Mouse (Mus musculus) bone marrow, adult 2 months (tissue): ENCODE results near the gene Trim38. TPM values are rescaled to one million over a fixed set of nuclear protein-coding genes. Genes with fewer than 3 reads are reported as not detected.

Experiments used
- H3K27ac ChIP-seq: fragments of 200-500 bp; 2 replicates; pipeline ENCODE4 v1.5.1; 2012; ENCODE audit warnings: low read depth, mild to moderate bottlenecking, control low read depth, inconsistent platforms, low read length; ENCODE audit not compliant: control insufficient read depth, poor library complexity, insufficient read depth
- H3K4me1 ChIP-seq: fragments of 200-500 bp; 2 replicates; pipeline ENCODE4 v1.6.1; 2011; ENCODE audit warnings: low read length; ENCODE audit not compliant: control insufficient read depth, insufficient read depth
- H3K4me3 ChIP-seq: fragments of 200-500 bp; replicated peaks from 2 replicates; pipeline ENCODE3; 2011; ENCODE audit warnings: mild to moderate bottlenecking, low read depth, low read length, control low read depth; ENCODE audit not compliant: control insufficient read depth
- CTCF ChIP-seq: fragments of 200-500 bp; IDR thresholded peaks from 2 replicates; pipeline ENCODE4 v1.5.1; 2011; ENCODE audit warnings: low read length, control low read depth; ENCODE audit not compliant: control insufficient read depth, insufficient read depth
- POLR2A ChIP-seq: fragments of 200-500 bp; IDR thresholded peaks from 2 replicates; pipeline ENCODE4 v1.6.1; 2011; ENCODE audit warnings: low read depth, mild to moderate bottlenecking, control low read depth, low read length, borderline replicate concordance; ENCODE audit not compliant: control insufficient read depth
- WGBS: fragments of 180-500 bp; shearing (Covaris S2); methylation state at CpG from one replicate; pipeline ENCODE4 v1.1.7; 2018; 5-methylcytosine and 5-hydroxymethylcytosine counted together
- polyA plus RNA-seq: library from polyadenylated mRNA; stranded (reverse); fragments of >200 nt; gene quantifications from 2 replicates; pipeline ENCODE4 v1.2.4, GENCODE M21; 2011; ENCODE audit warnings: low replicate concordance; ENCODE audit not compliant: missing spikeins, insufficient read depth, insufficient read length

The Trim38 gene
- polyA plus RNA-seq, 1 experiment: not detected

DNA sequence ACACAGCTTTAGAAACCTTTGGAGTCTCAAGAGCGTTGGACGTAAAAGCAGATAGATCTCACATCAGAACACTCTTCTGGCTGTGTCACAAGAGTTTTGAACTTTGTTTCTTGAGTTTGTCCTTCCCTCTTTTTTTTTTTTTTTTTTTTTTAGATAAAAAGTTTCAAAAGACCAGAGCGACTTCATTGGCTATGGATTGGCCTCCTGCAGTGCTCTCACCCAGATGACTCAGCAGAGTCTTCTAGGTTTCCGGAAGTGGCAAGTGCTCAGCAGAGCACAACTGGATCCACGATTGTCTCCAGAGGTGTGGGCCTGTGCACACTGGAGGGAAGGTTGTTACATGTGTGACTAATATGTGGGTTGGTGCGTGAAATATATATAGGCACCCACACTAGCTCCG lies 8.6 kb downstream of the Trim38 start:
- Histone ChIP-seq H3K4me1 (peaks cover 2% of the 10 kb centered on the region), H3K27ac (no peak overlapping the region), H3K4me3 (no peak overlapping the region)
- 61% methylated on average over 7 of the region's 7 CpGs for WGBS
- TF ChIP-seq CTCF (no peak), POLR2A (no peak)

DNA sequence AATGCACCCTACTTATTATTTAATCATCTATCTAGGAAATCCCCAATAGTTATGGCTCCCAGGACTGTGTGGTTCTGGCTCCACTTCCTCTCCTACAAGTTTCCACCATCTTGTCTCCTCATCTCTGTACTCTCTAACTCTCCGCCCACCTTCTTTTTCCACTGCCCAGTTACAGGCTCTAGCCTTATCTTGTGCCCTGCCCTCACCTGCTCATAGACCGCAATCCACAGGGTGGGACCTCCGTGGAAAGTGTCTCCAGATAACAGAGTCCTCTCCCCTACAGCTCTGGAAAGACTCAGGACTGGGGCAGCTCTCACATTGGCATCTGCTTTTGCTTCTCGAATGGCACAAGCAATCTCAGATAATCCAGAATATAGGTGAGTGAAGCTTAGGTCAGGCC lies 9.3 kb downstream of the Trim38 start:
- no peak for TF ChIP-seq CTCF
- TF ChIP-seq POLR2A: no peak
- Histone ChIP-seq H3K4me1 (peaks cover 2% of the 10 kb centered on the region), H3K27ac (no peak overlapping the region), H3K4me3 (no peak overlapping the region)
- WGBS: 70% methylated on average over 4 of the region's 4 CpGs

DNA sequence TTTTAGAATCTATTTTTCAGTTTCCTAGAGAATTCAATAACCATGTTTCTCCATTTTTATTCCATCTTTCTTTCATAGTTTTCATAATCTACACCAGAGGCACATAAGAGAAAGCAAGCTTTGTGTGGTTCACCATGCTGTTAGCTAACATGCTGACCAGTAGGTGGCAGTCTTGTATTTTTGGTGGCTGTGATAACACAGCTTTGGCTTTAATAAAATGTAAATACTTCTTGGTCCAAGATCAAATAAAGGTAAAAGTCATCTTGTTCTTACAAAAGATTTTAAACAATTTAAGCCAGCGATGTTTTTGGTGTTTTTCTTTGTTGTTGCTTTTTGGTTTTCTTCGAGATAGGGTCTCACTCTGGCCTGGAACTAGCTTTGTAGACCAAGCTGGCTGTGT lies 22.8 kb downstream of the Trim38 start:
- Histone ChIP-seq H3K4me3 (no peak overlapping the region), H3K27ac (no peak overlapping the region), H3K4me1 (no peaks in the 10 kb centered on the region)
- no peak for TF ChIP-seq POLR2A
- TF ChIP-seq CTCF: peak; percentile 25; the same call in 1 of the 2 replicates
- WGBS: 39% methylated on average over 2 of the region's 2 CpGs

DNA sequence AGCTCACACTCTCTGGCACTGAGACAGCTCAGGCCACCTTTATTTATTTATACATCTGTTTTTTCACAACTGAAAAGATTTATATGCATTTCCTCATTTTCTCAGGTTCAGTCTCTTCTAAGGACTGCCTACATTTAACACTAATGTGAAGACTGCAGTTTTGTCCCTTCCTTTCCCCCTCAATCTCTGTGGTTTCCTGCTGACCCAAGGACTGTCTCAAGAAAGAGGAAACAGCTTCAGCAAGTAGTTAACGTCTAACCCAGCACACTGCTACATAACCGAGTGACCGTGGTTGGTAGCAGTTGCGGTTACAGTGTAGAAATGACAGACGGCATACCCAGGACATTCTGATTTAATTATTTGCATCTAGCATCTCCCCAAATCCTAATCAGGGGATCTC lies 29.7 kb downstream of the Trim38 start:
- Histone ChIP-seq H3K4me1 (peaks cover 1% of the 10 kb centered on the region; the same call in 1 of the 2 replicates), H3K27ac (no peak overlapping the region), H3K4me3 (no peak overlapping the region)
- WGBS: 3% methylated on average over 5 of the region's 5 CpGs
- TF ChIP-seq CTCF (no peak), POLR2A (no peak)

DNA sequence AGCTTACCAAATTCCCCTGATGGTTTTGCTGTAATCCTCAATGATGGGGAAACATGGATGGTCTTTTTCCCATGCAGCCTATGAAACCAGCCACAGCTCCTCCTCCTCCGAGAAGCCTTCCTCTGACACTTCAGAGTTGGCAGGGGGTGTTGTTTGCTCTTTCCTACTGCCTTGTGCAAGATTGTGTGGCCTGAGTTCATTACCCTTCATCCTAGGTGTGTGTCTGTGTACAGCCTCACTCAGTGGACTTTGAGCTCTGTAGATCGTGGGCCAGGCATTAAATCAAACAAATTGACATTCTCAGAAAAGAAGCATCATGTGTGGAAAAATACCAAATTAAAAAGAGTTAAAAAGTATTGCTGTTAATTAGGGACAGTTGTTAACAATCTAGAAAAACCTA lies 34.8 kb downstream of the Trim38 start:
- WGBS: 58% methylated on average over 2 of the region's 2 CpGs
- Histone ChIP-seq H3K4me3 (no peak overlapping the region), H3K4me1 (no peaks in the 10 kb centered on the region), H3K27ac (no peak overlapping the region)
- no peak for TF ChIP-seq CTCF
- no peak for TF ChIP-seq POLR2A

DNA sequence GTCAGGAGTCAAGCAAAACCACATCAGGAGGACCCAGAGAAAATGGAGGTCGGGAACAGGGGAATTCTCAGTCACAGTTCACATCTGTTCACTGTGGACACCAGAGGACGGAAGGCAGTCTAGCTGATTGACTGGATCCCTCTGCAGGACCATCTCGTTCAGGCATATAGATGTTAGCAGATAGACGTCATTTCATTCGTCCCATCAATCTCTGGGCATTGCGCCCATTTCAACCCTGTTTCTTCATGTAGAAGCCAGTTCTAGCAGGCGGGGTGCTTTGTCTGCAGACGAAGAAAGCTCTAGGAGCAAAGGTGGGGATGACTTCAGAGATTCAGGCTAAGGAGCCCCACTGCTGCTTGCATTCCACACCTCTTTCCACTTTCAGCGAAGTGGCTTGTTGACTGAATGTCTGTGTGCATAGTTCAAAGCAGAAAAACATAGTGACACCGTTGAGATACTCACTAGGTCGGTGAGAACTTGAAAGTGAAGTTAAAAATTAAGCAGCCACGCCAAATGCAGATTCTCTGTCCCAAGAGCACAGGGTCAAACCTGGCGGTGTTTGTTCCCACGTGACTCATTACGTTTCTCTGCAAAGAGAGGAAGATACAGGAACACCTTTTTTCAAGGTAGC lies 36.8 kb downstream of the Trim38 start, which contains the start of gene Slc17a2:
TSS of gene Slc17a2 (plus strand) at position 572 of the 631 bp plus-strand sequence.
- TF ChIP-seq POLR2A (no peak), CTCF (no peak)
- H3K4me1 ChIP-seq: no peaks in the 10 kb centered on the region
- no peak within 1 kb of the TSS for H3K27ac ChIP-seq
- 81% methylated on average over 15 of the region's 15 CpGs for WGBS
- no peak within 1 kb of the TSS for H3K4me3 ChIP-seq

DNA sequence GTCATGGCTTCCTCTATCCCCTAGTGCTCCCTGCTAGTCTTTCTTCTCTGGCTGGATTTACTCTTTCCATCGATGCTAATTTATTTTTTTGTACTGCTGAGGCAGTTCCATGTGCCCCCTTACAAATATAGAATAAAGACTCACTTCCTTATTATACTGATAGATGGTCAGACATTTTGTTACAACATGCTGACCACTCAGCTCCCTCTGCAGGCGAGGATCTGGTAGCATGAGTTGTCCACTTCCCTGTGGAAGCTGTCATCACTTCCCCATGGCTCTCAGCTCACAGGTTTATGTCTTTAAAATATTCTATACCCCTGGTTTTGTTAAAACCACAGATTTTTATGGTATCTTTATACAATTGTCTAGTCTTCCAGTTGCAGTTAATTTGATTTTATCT lies 46.4 kb downstream of the Trim38 start:
- Histone ChIP-seq H3K4me1 (no peaks in the 10 kb centered on the region; the same call in 1 of the 2 replicates), H3K27ac (no peak overlapping the region), H3K4me3 (no peak overlapping the region)
- peak; percentile 40; the same call in 1 of the 2 replicates for TF ChIP-seq CTCF
- no peak for TF ChIP-seq POLR2A
- 37% methylated on average over 2 of the region's 2 CpGs for WGBS

DNA sequence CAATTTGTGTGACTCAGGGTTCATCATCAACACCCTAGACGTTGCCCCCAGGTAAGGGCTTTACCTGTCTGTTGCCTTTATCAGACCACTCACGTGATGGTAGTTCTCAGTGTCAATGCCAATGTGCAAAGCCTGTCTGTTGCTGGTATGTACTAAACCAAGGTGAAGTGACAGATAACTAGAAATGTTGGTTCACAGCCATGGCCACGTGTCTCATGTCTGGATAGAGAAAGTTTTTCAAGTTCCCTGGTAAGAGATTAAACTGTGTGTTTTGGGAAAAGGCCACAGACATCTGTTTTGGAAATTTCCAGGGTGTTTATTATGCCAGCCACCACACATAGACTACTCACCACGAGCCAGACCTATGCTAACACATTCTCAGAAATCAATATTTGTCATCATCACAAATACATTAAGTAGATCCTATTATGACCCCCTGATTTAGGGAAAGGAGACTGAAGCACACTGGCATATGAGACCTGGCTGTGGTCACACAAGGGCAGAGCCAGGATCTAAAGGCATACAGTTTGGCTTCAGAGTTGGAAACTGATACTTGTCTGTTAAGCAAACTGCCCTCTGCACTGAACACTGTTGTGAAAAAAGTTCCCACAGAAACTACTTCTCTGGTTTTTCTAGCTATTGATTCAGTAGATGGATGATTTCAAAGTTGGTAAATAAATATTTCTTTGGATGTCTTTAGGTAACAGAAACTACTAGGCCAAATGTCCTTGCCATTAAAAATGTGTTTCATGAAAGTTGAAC lies 50.6 kb downstream of the Trim38 start:
- Histone ChIP-seq H3K4me3 (no peak overlapping the region), H3K27ac (no peak overlapping the region), H3K4me1 (no peaks in the 10 kb centered on the region; the same call in 1 of the 2 replicates)
- 67% methylated on average over 4 of the region's 4 CpGs for WGBS
- TF ChIP-seq POLR2A (no peak), CTCF (no peak)
